Mouse (Mus musculus) midbrain, embryonic 10.5 days (tissue): ENCODE data around the gene 4931422A03Rik. TPM values are rescaled to one million over a fixed set of nuclear protein-coding genes. Genes with fewer than 3 reads are reported as not detected.
"Not testable (repeated sequence)": the region's sequence is repeated elsewhere in the genome, so short reads cannot be mapped to it uniquely, and the experiment has no call there.

Source experiments
- DNase-seq: peaks from one replicate; pipeline ENCODE4 v3.0.0-alpha.2; 2017; ENCODE audit warnings: low spot score
- H3K27ac ChIP-seq: fragments of 300-500 bp; sonication (generic); replicated peaks from 2 replicates; pipeline ENCODE4 v1.5.1; 2016; ENCODE audit warnings: mild to moderate bottlenecking
- H3K27me3 ChIP-seq: fragments of 300-500 bp; sonication (generic); 2 replicates; pipeline ENCODE4 v1.6.1; 2016; ENCODE audit warnings: low read depth, mild to moderate bottlenecking; ENCODE audit not compliant: poor library complexity, severe bottlenecking
- H3K36me3 ChIP-seq: fragments of 300-500 bp; sonication (generic); 2 replicates; pipeline ENCODE4 v1.6.1; 2016; ENCODE audit warnings: mild to moderate bottlenecking, moderate library complexity
- H3K4me1 ChIP-seq: fragments of 300-500 bp; sonication (generic); 2 replicates; pipeline ENCODE4 v1.6.1; 2016
- H3K4me3 ChIP-seq: fragments of 300-500 bp; sonication (generic); 2 replicates; pipeline ENCODE4 v1.5.1; 2016; ENCODE audit warnings: mild to moderate bottlenecking, moderate library complexity
- H3K9me3 ChIP-seq: fragments of 300-500 bp; sonication (generic); replicated peaks from 2 replicates; pipeline ENCODE4 v1.6.1; 2016; ENCODE audit warnings: mild to moderate bottlenecking
- WGBS: fragments of 180-500 bp; shearing (Covaris S2); methylation state at CpG from one replicate; pipeline ENCODE4 v1.1.7; 2016; 5-methylcytosine and 5-hydroxymethylcytosine counted together
- polyA plus RNA-seq: library from polyadenylated mRNA; unstranded; fragments of >200 nt; fragmentation: Nextera tagmentation; extraction: Ambion mirVana; gene quantifications from 2 replicates; pipeline ENCODE4 v1.2.1, GENCODE M21; 2016

The 4931422A03Rik gene
- polyA plus RNA-seq, 1 experiment from 2014 or later: 1.1 TPM

DNA sequence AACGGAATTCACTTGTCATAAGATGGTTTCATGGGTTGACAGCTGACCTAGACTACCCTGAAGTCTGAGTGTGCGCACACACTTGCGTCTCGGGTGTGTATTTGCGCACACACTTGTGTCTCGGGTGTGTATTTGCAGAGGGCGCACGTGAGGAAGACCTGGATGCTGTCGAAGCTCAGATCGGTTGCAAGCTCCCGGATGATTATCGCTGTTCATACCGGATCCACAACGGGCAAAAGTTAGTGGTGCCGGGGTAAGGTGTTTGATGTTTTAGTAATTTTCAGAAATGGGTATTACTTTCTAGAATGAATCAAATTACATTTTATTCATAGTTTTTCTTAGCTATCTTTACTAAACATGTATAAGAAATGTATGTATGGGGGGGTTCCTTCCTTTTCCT, 14.6 kb upstream of the 4931422A03Rik start:
- no peak overlapping the region for H3K4me3 ChIP-seq
- WGBS: 95% methylated on average over 15 of the region's 15 CpGs
- H3K36me3 ChIP-seq: peaks cover 46% of the 10 kb centered on the region
- H3K27me3 ChIP-seq: no peaks in the 10 kb centered on the region
- H3K9me3 ChIP-seq: no peaks in the 10 kb centered on the region
- H3K4me1 ChIP-seq: peaks cover 4% of the 10 kb centered on the region; the same call in 1 of the 2 replicates
- no peak for DNase-seq
- no peak overlapping the region for H3K27ac ChIP-seq

- Histone ChIP-seq H3K9me3 (no peaks in the 10 kb centered on the region), H3K36me3 (peaks cover 51% of the 10 kb centered on the region)
- WGBS: 89% methylated on average over 5 of the region's 5 CpGs
These were observed 13.5 kb upstream of the 4931422A03Rik start for GRCm38 (mm10) chr2:104041632-104042031.

GRCm38 (mm10) chr2:104038236-104038635, 10.1 kb upstream of the 4931422A03Rik start:
- Histone ChIP-seq H3K27ac (no peak overlapping the region), H3K36me3 (peaks cover 59% of the 10 kb centered on the region), H3K4me3 (no peak overlapping the region), H3K9me3 (no peaks in the 10 kb centered on the region), H3K4me1 (no peaks in the 10 kb centered on the region), H3K27me3 (no peaks in the 10 kb centered on the region)
- no peak for DNase-seq
- WGBS: 80% methylated on average over 2 of the region's 2 CpGs

More at GRCm38 (mm10) chr2:104041632-104042031, 13.5 kb upstream of the 4931422A03Rik start:
- no peak for DNase-seq
- H3K4me1 ChIP-seq: peaks cover 4% of the 10 kb centered on the region; the same call in 1 of the 2 replicates
- H3K27me3 ChIP-seq: no peaks in the 10 kb centered on the region
- H3K4me3 ChIP-seq: no peak overlapping the region
- H3K27ac ChIP-seq: no peak overlapping the region

DNA sequence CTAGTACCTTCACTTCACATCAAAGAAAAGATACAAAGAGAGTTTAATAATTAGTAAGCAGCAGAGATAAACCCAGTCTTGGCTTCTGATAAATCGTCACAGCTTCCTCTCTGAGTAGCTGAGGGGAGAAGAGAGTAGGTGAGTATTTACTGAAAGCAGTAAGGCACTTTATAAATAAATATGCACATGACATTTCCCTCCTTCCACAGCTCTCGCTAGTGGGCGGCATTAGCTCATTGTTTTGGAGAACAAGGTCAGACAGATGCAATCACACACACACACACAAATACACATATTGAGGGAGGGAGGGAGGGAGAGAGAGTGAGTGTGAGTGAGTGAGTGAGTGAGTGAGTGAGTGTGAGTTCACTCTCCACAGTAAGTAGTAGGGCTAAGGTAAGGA, 8.2 kb upstream of the 4931422A03Rik start:
- no peak for DNase-seq
- WGBS: 87% methylated on average over 3 of the region's 3 CpGs

GRCm38 (mm10) chr2:104035595-104035994, 7.4 kb upstream of the 4931422A03Rik start:
- WGBS: 92% methylated on average over 6 of the region's 6 CpGs
- no peak overlapping the region for H3K27ac ChIP-seq
- no peaks in the 10 kb centered on the region for H3K9me3 ChIP-seq
- H3K36me3 ChIP-seq: peaks cover 62% of the 10 kb centered on the region
- no peaks in the 10 kb centered on the region for H3K27me3 ChIP-seq
- no peak for DNase-seq
- no peak overlapping the region for H3K4me3 ChIP-seq
- H3K4me1 ChIP-seq: no peaks in the 10 kb centered on the region

More for the DNA sequence above, 8.2 kb upstream of the 4931422A03Rik start:
- H3K4me3 ChIP-seq: no peak overlapping the region
- H3K27ac ChIP-seq: no peak overlapping the region
- H3K9me3 ChIP-seq: no peaks in the 10 kb centered on the region
- H3K36me3 ChIP-seq: peaks cover 65% of the 10 kb centered on the region
- H3K27me3 ChIP-seq: no peaks in the 10 kb centered on the region
- no peaks in the 10 kb centered on the region for H3K4me1 ChIP-seq

DNA sequence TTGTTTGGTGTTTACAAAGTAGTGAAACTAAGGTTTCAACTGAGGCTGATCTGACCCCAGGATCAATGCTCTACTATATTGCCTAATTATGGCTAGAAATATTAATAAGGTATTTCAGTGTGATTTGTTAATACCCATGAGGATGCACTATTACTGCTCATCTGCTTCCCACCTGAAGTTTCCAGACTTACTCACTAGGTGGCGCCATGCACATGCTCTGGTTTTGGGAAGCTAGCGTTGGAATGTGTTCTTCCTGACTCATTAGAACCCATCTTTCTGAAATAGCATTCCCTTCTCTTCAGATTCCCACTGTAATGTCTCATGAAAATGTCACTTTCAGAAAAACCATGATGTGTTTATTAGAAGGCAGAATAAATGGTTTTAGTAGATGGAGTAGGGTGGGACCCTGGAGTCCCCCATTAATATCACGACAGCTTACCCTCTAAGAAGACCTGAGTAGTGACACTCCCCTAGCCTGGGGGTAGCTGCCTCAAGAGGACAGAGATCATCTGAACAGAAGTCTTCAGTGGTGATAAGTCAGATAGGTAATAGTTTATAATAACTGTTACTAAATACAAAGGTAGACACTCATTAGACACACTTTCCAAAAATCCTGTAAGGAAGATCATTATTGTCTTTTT, 6.8 kb upstream of the 4931422A03Rik start:
- Histone ChIP-seq H3K9me3 (no peaks in the 10 kb centered on the region), H3K36me3 (peaks cover 57% of the 10 kb centered on the region)
- 34% methylated on average over 3 of the region's 3 CpGs for WGBS

GRCm38 (mm10) chr2:104032056-104032455, 3.9 kb upstream of the 4931422A03Rik start:
- 94% methylated on average over 3 of the region's 3 CpGs for WGBS
- no peak for DNase-seq
- H3K4me1 ChIP-seq: peaks cover 25% of the 10 kb centered on the region
- no peak overlapping the region for H3K4me3 ChIP-seq
- H3K36me3 ChIP-seq: peaks cover 37% of the 10 kb centered on the region
- H3K27me3 ChIP-seq: no peaks in the 10 kb centered on the region
- no peak overlapping the region for H3K27ac ChIP-seq
- H3K9me3 ChIP-seq: no peaks in the 10 kb centered on the region

More for the DNA sequence above, 6.8 kb upstream of the 4931422A03Rik start:
- Histone ChIP-seq H3K27me3 (no peaks in the 10 kb centered on the region), H3K27ac (no peak overlapping the region), H3K4me1 (0 out of 2 replicates have a peak, but pooled peaks cover under 1% of the 10 kb centered on the region), H3K4me3 (no peak overlapping the region)
- DNase-seq: peak; percentile 61

DNA sequence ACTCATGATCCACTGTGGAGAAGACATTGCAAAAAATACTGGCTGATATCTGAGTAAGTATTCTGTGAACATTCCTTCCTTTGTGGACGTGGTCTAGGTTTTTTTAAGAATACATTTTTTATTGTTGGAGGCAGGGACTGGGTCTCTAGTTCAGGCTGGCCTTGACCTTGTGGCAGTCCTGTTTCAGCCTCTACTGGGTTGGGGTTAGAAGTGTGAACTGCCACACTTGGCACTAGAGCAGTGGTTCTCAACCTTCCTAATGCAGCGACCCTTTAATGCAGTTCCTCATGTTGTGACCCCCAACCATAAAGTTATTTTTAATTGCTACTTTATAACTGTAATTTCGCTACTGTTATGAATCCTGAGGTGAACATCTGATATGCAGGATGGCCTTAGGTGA, 2.2 kb upstream of the 4931422A03Rik start:
- H3K4me1 ChIP-seq: peaks cover 27% of the 10 kb centered on the region
- no peak overlapping the region for H3K4me3 ChIP-seq
- no peaks in the 10 kb centered on the region for H3K9me3 ChIP-seq
- no peak for DNase-seq
- H3K27me3 ChIP-seq: no peaks in the 10 kb centered on the region
- 85% methylated on average over 3 of the region's 3 CpGs for WGBS
- H3K36me3 ChIP-seq: peaks cover 22% of the 10 kb centered on the region
- H3K27ac ChIP-seq: no peak overlapping the region

DNA sequence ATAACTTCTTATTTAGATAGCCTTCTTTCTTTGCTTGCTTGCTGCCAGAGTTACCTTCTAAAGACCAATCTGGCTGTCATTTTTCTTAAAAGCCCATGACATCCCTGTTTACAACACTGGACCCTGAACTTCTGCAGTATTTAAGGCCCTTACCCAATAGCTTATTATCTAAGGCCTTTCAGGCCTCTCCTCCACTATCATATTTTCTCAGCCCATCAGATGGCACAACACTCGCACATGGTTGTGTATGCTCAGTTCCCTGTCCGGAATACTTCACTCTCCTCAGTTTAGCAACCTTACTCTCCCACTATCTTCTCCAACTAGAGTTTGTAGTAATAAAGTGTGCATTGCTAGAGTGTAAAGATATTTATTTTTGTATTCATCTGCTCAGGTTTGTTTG, 913 bp upstream of the 4931422A03Rik start:
- WGBS: 91% methylated on average over 2 of the region's 2 CpGs
- DNase-seq: no peak
- Histone ChIP-seq H3K27me3 (no peaks in the 10 kb centered on the region), H3K4me1 (peaks cover 27% of the 10 kb centered on the region), H3K9me3 (no peaks in the 10 kb centered on the region), H3K36me3 (peaks cover 12% of the 10 kb centered on the region), H3K4me3 (peak overlapping the region; percentile 98), H3K27ac (no peak overlapping the region)

GRCm38 (mm10) chr2:104027458-104028138, 563 bp downstream of the 4931422A03Rik start, which contains the start of gene Fbxo3:
Fbxo3 (plus strand) TSS chr2:104027721.
- peak within 1 kb of the TSS; percentile 95 for H3K27ac ChIP-seq
- no peaks in the 10 kb centered on the region for H3K9me3 ChIP-seq
- H3K4me3 ChIP-seq: peak within 1 kb of the TSS; percentile 98
- H3K4me1 ChIP-seq: peaks cover 27% of the 10 kb centered on the region
- peaks cover 6% of the 10 kb centered on the region for H3K36me3 ChIP-seq
- no peaks in the 10 kb centered on the region for H3K27me3 ChIP-seq
- peak; percentile 92 for DNase-seq
- under 1% methylated on average over 44 of the region's 44 CpGs for WGBS

GRCm38 (mm10) chr2:104024656-104025055, 3.5 kb downstream of the 4931422A03Rik start:
- H3K4me3 ChIP-seq: no peak overlapping the region
- no peaks in the 10 kb centered on the region for H3K36me3 ChIP-seq
- DNase-seq: no peak
- WGBS: 87% methylated on average over 4 of the region's 4 CpGs
- H3K4me1 ChIP-seq: peaks cover 24% of the 10 kb centered on the region
- H3K27ac ChIP-seq: no peak overlapping the region
- no peaks in the 10 kb centered on the region for H3K27me3 ChIP-seq
- no peaks in the 10 kb centered on the region for H3K9me3 ChIP-seq

DNA sequence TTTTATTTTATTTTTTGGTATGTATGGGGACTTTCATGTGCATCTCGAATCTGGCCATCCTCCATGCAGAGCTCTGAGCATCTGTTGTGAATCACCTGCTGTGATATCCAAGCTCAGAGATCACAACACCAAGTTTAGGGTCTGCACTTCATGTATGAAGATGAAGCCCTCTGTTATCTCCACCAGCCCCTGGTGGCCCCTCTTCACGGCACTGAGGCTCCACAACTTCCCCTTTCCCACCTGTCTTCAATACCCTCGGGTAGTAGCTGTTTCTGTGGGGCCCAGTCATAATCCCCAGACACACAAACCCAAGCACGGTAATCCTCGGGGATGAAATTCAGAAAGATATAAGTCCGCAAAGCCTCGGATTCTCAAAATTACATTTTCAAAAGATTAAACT, 5.1 kb downstream of the 4931422A03Rik start:
- Histone ChIP-seq H3K4me1 (peaks cover 9% of the 10 kb centered on the region), H3K4me3 (no peak overlapping the region), H3K9me3 (no peaks in the 10 kb centered on the region), H3K27me3 (no peaks in the 10 kb centered on the region), H3K27ac (no peak overlapping the region), H3K36me3 (no peaks in the 10 kb centered on the region)
- DNase-seq: no peak
- 84% methylated on average over 7 of the region's 7 CpGs for WGBS

DNA sequence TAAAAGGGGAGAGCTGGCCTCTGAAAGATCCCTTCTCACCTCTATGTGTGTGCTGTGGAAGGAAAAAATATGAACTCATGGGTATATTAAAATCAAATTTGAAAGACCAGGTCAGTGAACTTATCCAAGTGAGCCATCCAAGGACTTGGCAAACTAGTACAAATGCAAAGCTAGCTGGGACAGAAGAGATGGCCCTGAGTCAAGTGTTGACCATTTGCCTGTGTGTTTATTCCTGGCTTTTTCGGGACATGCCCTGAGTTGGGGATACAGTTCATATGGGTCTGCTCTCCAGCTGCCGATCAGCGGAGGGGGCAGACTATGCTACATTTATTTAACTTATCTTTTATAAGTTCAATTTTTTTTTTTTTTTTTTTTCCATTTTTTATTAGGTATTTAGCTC, 19.3 kb downstream of the 4931422A03Rik start:
- 93% methylated on average over 3 of the region's 3 CpGs for WGBS

More for the DNA sequence above, 19.3 kb downstream of the 4931422A03Rik start:
- not testable (repeated sequence) for H3K9me3 ChIP-seq, DNase-seq, H3K4me1 ChIP-seq, H3K27me3 ChIP-seq, H3K4me3 ChIP-seq, H3K36me3 ChIP-seq, H3K27ac ChIP-seq
